Mouse (Mus musculus) bone marrow macrophage, adult 2 months (primary cell): Measurements from ENCODE around the gene Tmem181a. TPM values are rescaled to one million over a fixed set of nuclear protein-coding genes. Genes with fewer than 3 reads are reported as not detected.
A peak's percentile ranks its signal among the peaks of the same experiment; 100 is the strongest.
"Not testable (repeated sequence)": the region's sequence is repeated elsewhere in the genome, so short reads cannot be mapped to it uniquely, and the experiment has no call there.

Experiments used
- H3K27ac ChIP-seq: 2 replicates; pipeline ENCODE4 v1.5.1; 2012; ENCODE audit warnings: low read depth, low read length; ENCODE audit not compliant: insufficient read depth
- H3K4me1 ChIP-seq: 2 replicates; pipeline ENCODE4 v1.6.1; 2012; ENCODE audit warnings: low read length; ENCODE audit not compliant: control insufficient read depth, insufficient read depth
- H3K4me3 ChIP-seq: 2 replicates; pipeline ENCODE4 v1.5.1; 2012; ENCODE audit warnings: mild to moderate bottlenecking, low read length, moderate library complexity; ENCODE audit not compliant: insufficient read depth
- polyA plus RNA-seq: library from polyadenylated mRNA; stranded (reverse); fragments of >200 nt; gene quantifications from 2 replicates; pipeline ENCODE4 v1.2.4, GENCODE M21; 2012; ENCODE audit not compliant: missing spikeins, insufficient read depth, insufficient read length

Gene Tmem181a
- polyA plus RNA-seq, 1 experiment: 17.7 TPM

- not testable (repeated sequence) for H3K4me3 ChIP-seq, H3K27ac ChIP-seq, H3K4me1 ChIP-seq
Measured at GRCm38 (mm10) chr17:6286169-6286568, 29.5 kb downstream of the Tmem181a start.

GRCm38 (mm10) chr17:6289045-6289444, 32.4 kb downstream of the Tmem181a start:
- not testable (repeated sequence) for H3K4me3 ChIP-seq, H3K27ac ChIP-seq, H3K4me1 ChIP-seq

DNA sequence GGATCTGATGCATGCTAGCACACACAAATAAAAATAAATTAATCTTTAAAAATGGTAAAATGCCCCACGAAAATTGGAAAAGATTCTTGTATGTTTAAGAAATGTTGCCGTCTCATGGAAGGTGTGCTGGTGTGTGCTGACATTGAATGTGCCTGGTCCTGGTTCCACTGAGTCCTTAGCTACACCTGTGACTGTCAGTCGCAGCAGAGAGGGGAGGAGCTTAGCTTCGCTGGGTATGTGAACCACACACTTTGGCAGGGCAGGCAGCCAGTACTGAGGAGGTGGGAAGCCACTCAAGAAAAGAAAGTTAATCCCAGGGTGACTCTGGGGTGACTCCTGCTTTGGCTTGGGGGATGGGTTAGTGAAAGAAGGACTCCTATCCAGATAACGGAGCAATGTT, 37.2 kb downstream of the Tmem181a start:
- H3K27ac ChIP-seq, H3K4me1 ChIP-seq, H3K4me3 ChIP-seq: not testable (repeated sequence)

DNA sequence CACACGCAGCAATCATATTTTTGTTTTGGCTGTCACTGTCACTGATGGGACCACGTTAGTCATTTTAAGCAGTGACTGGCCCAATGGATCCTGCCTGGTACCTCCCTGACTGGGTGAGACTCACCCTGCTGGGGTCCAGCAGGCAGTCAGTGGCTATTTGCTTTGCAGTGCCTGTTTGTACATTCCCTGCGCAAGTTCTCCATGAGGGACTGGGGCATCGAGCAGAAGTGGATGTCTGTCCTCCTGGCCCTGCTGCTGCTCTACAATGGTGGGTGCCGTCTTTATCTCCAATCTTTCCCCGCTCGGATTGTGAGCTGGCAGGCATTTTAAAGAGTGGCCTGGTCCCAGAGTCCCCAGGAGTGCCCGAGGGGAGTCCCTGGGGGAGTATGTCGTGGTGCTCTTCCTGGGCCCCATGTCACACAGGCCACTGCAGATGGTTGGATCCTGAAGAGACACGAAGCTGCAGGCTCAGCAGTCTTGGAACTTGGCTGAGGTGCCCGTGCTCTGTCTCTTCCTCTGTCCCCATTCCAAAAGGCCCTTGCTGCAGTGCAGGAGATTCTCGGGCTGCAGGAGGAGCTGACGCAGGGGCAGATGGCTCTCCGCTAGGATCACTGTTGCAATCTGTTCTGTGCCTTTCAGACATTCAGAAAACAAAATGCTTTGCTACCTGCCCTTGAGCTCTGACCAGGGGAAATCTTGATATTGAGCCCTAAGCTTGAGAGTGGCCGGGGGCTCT, 40.6 kb downstream of the Tmem181a start:
- not testable (repeated sequence) for H3K4me3 ChIP-seq, H3K4me1 ChIP-seq, H3K27ac ChIP-seq

GRCm38 (mm10) chr17:6300190-6300863, 43.7 kb downstream of the Tmem181a start:
- not testable (repeated sequence) for H3K4me1 ChIP-seq, H3K27ac ChIP-seq, H3K4me3 ChIP-seq

GRCm38 (mm10) chr17:6304891-6305290, 48.2 kb downstream of the Tmem181a start:
- H3K4me1 ChIP-seq, H3K4me3 ChIP-seq, H3K27ac ChIP-seq: not testable (repeated sequence)

DNA sequence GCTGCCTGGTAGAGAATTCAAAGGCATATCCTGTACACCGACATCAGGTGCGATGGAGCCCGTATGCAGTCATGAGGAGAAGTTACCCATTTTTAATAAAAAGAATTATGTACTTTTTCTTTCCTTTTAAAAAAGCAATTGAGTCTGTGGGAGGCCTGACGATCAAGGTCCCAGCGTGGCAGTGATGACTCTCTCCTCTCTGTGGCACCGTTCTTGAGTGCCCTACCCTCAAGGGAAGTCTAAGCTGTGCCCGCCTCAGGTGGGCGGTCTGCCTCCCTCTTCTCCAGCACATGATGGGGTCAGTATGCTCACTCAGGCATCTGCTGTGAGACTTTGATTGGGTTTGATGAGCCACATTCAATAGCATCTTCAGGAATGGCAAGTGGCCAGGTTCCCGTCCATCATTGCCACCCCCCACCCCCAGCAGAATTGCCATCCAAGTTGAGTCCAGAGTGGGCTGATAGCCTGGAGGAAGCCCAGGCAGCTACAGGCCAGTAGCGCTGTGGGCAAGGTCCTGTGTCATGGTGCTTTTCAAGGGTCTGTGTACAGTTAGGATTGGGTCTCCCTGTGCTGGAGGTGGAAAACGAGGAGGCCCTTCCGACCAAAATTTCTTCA, 49.1 kb downstream of the Tmem181a start:
- H3K4me1 ChIP-seq, H3K27ac ChIP-seq: not testable (repeated sequence)

GRCm38 (mm10) chr17:6306503-6306902, 49.8 kb downstream of the Tmem181a start:
- H3K4me1 ChIP-seq, H3K4me3 ChIP-seq, H3K27ac ChIP-seq: not testable (repeated sequence)

More for the DNA sequence above, 49.1 kb downstream of the Tmem181a start:
- not testable (repeated sequence) for H3K4me3 ChIP-seq

- not testable (repeated sequence) for H3K4me3 ChIP-seq, H3K4me1 ChIP-seq, H3K27ac ChIP-seq
Measured at GRCm38 (mm10) chr17:6311716-6312115, 55.1 kb downstream of the Tmem181a start.

DNA sequence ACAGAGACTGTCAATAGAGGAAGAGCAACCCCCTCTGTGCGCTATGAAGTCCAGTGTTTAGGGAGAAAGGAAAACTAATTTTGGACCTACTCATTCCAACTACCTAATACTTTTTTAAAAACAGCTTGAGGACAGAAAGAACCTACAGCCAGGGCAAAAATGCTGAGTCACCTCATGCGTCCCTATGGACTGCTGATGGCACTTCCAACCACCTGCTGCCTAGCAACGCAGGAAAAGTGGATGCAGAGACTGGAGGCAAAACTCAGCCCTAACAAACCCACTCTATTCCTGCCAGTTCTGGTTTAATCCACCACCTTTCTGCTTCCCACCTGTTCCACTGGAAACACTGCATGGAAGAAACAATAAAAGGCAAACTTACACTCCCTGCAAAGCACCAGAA, 56.1 kb downstream of the Tmem181a start:
- H3K4me1 ChIP-seq, H3K27ac ChIP-seq, H3K4me3 ChIP-seq: not testable (repeated sequence)

- H3K4me3 ChIP-seq, H3K27ac ChIP-seq, H3K4me1 ChIP-seq: not testable (repeated sequence)
Measured at GRCm38 (mm10) chr17:6314493-6314892, 57.8 kb downstream of the Tmem181a start.

GRCm38 (mm10) chr17:6315706-6316105, 59.0 kb downstream of the Tmem181a start:
- H3K4me3 ChIP-seq: 0 out of 2 replicates have a peak overlapping the region, but pooled peaks have one; percentile 11
- H3K27ac ChIP-seq: not testable (repeated sequence)

GRCm38 (mm10) chr17:6316379-6317126, 59.9 kb downstream of the Tmem181a start:
- H3K4me1 ChIP-seq: not testable (repeated sequence)
- H3K27ac ChIP-seq: peak overlapping the region; percentile 28
- H3K4me3 ChIP-seq: peak overlapping the region; percentile 62

More at GRCm38 (mm10) chr17:6315706-6316105, 59.0 kb downstream of the Tmem181a start:
- not testable (repeated sequence) for H3K4me1 ChIP-seq

DNA sequence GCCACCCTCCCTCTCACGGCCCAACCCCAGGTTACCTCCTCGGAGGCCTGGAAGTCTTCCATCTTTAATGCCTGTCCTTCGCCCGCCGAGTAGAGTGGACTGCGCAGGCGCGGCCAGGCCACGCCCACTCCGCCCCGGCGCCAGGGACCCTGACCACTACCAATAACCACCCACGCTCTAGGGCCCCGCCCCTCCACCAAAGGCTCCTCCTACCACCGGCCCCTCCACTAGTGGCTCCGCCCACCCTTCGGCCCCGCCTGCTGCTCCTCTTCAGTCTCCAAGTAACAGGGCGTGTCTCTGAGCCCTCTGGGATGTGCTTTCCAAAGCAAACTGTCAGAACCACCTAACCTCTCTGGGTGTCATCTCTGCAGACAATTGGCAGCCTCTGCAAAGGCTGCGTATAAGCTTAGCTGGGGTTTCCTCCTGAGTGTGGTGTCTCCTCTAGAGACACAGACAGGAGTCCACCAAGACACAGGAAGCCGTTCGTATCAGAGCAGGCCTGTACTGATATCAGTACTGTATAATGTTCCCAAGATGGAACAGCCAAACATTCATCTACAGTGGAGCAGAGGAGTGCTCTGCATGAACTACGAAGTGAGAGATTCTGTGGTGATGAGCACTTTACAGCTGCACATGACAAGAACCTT, 60.8 kb downstream of the Tmem181a start, which contains the start of gene Dynlt1a:
Gene Dynlt1a (minus strand): TSS at position 162 of the 647 bp plus-strand sequence.
- Histone ChIP-seq H3K4me3 (peak within 1 kb of the TSS; percentile 62), H3K27ac (peak within 1 kb of the TSS; percentile 28)
- not testable (repeated sequence) for H3K4me1 ChIP-seq
